8 mouse cellular contexts compared by ENCODE assay signal in genomic region chr11:102946265-102946991, GRCm38 (mm10). TPM values are rescaled to one million over a fixed set of nuclear protein-coding genes. Genes with fewer than 3 reads are reported as not detected.
A peak's percentile ranks its signal among the peaks of the same experiment; 100 is the strongest.
DNase-seq lines count a peak whose midpoint lies in the region; ATAC-seq and TF ChIP-seq lines count a peak whose summit lies in the region.

Gene C1ql1, minus strand, starts transcription at chr11:102946688.

- under 1% methylated on average over 60 of the region's 87 CpGs for WGBS in heart, embryonic 14.5 days
- WGBS in kidney, postnatal 0 days = under 1% methylated on average over 75 of the region's 87 CpGs
- 3% methylated on average over 74 of the region's 87 CpGs for WGBS in liver, embryonic 11.5 days

- H3K27me3 ChIP-seq in erythroblast, embryonic 14.5 days (ENCODE audit: control insufficient read depth) = peaks cover 95% of the 10 kb centered on the region
- H3K27me3 ChIP-seq in heart, embryonic 14.5 days (ENCODE audit: control insufficient read depth, insufficient read depth, low read length) = peaks cover 87% of the 10 kb centered on the region
- peaks cover 44% of the 10 kb centered on the region for H3K27me3 ChIP-seq in kidney, postnatal 0 days (ENCODE audit: insufficient read depth, low read length)
- H3K27me3 ChIP-seq in liver, embryonic 11.5 days (replicated peaks; ENCODE audit: control insufficient read depth, insufficient read depth, low read length) = peaks cover 96% of the 10 kb centered on the region

- peak within 1 kb of the TSS; percentile 32 for H3K4me3 ChIP-seq in erythroblast, embryonic 14.5 days (replicated peaks)
- peak within 1 kb of the TSS; percentile 10 to 41 for H3K4me3 ChIP-seq in heart, embryonic 14.5 days (ENCODE audit: control insufficient read depth in 1 of 2, insufficient read depth in 1 of 2, low read depth in 1 of 2, low read length in 2 of 2)
- peak within 1 kb of the TSS; percentile 24 for H3K4me3 ChIP-seq in kidney, postnatal 0 days (replicated peaks; ENCODE audit: low read depth, low read length)
- peak within 1 kb of the TSS; percentile 44 for H3K4me3 ChIP-seq in liver, embryonic 11.5 days (ENCODE audit: low read depth, low read length)

- H3K4me2 ChIP-seq in heart, embryonic 14.5 days (ENCODE audit: low read length) = peak within 1 kb of the TSS; percentile 69
- H3K4me2 ChIP-seq in kidney, postnatal 0 days (ENCODE audit: low read length) = peak within 1 kb of the TSS; percentile 56
- H3K4me2 ChIP-seq in liver, embryonic 11.5 days = peak within 1 kb of the TSS; percentile 63

- peak; percentile 48 for DNase-seq in layer of hippocampus, adult 11-12 months (ENCODE audit: low spot score)
- no peak for DNase-seq in layer of hippocampus, adult 9-10 months (ENCODE audit: low spot score)
- peak; percentile 94 for DNase-seq in kidney, postnatal 0 days (ENCODE audit: low spot score)
- peak; percentile 85 for DNase-seq in liver, embryonic 11.5 days (ENCODE audit: low spot score)
- DNase-seq in spleen, postnatal 36 days (ENCODE audit: low spot score in 2 of 2) = peak; percentile 84

- H3K9me3 ChIP-seq in erythroblast, embryonic 14.5 days (ENCODE audit: control insufficient read depth, low read length) = peaks cover 24% of the 10 kb centered on the region
- H3K9me3 ChIP-seq in heart, embryonic 14.5 days (ENCODE audit: control insufficient read depth, low read length) = no peaks in the 10 kb centered on the region
- H3K9me3 ChIP-seq in kidney, postnatal 0 days (replicated peaks; ENCODE audit: low read length) = no peaks in the 10 kb centered on the region
- no peaks in the 10 kb centered on the region for H3K9me3 ChIP-seq in liver, embryonic 11.5 days (ENCODE audit: control insufficient read depth, low read length)

- peak; percentile 76 for ATAC-seq in heart, embryonic 14.5 days (ENCODE audit: insufficient number of reproducible peaks, insufficient read depth, low FRiP score, low read depth)
- ATAC-seq in kidney, postnatal 0 days (replicated peaks; ENCODE audit: low FRiP score, low read depth) = peak; percentile 86
- ATAC-seq in liver, embryonic 11.5 days (replicated peaks; ENCODE audit: low FRiP score) = peak; percentile 91
- peak; percentile 52 for ATAC-seq in monocyte, adult 5-6 weeks (replicated peaks; ENCODE audit: insufficient number of reproducible peaks, low FRiP score, low TSS enrichment, poor library complexity, severe bottlenecking)

- peaks cover 34% of the 10 kb centered on the region for H3K4me1 ChIP-seq in erythroblast, embryonic 14.5 days (ENCODE audit: control insufficient read depth)
- H3K4me1 ChIP-seq in heart, embryonic 14.5 days (ENCODE audit: control insufficient read depth in 2 of 2, insufficient read depth in 2 of 2, low read length in 2 of 2) = peaks cover 2 to 24% of the 10 kb centered on the region in 2 experiments
- peaks cover 14% of the 10 kb centered on the region for H3K4me1 ChIP-seq in kidney, postnatal 0 days (replicated peaks; ENCODE audit: insufficient read depth, low read length)
- H3K4me1 ChIP-seq in liver, embryonic 11.5 days (replicated peaks; ENCODE audit: control insufficient read depth, insufficient read depth, low read length) = peaks cover 26% of the 10 kb centered on the region

- peak within 1 kb of the TSS; percentile 44; the same call in 1 of the 2 replicates for H3K9ac ChIP-seq in heart, embryonic 14.5 days (ENCODE audit: low read length)
- 0 out of 2 replicates have a peak within 1 kb of the TSS, but pooled peaks have one; percentile 23 for H3K9ac ChIP-seq in kidney, postnatal 0 days (ENCODE audit: low read depth, low read length)
- peak within 1 kb of the TSS; percentile 34; the same call in 1 of the 2 replicates for H3K9ac ChIP-seq in liver, embryonic 11.5 days (ENCODE audit: low read depth, low read length)

- H3K36me3 ChIP-seq in erythroblast, embryonic 14.5 days (ENCODE audit: control insufficient read depth) = no peaks in the 10 kb centered on the region
- no peaks in the 10 kb centered on the region for H3K36me3 ChIP-seq in heart, embryonic 14.5 days (ENCODE audit: control insufficient read depth, insufficient read depth, low read length)
- H3K36me3 ChIP-seq in kidney, postnatal 0 days (ENCODE audit: insufficient read depth, low read length) = no peaks in the 10 kb centered on the region
- H3K36me3 ChIP-seq in liver, embryonic 11.5 days (ENCODE audit: control insufficient read depth, insufficient read depth, low read length) = no peaks in the 10 kb centered on the region

- no peak within 1 kb of the TSS for H3K27ac ChIP-seq in heart, embryonic 14.5 days (replicated peaks in 1 of 2; ENCODE audit: control insufficient read depth in 1 of 2, insufficient read depth in 1 of 2, low read depth in 2 of 2, low read length in 2 of 2)
- H3K27ac ChIP-seq in kidney, postnatal 0 days = no peak within 1 kb of the TSS
- no peak within 1 kb of the TSS for H3K27ac ChIP-seq in liver, embryonic 11.5 days (ENCODE audit: low read depth, low read length)

- no peak for TF ChIP-seq CTCF in kidney, postnatal 0 days (IDR thresholded peaks at IDR 0.05; ENCODE audit: low read depth)

RNA-seq across cellular contexts. Expression of gene C1ql1, which starts in this region (rescaled TPM):
- not detected in 2 replicates for polyA plus RNA-seq in erythroblast, embryonic 14.5 days (2012)
- 0.71 and 1.5 TPM in 2 replicates for polyA plus RNA-seq in heart, embryonic 14.5 days (2014; fragmentation: Nextera tagmentation; extraction: Ambion mirVana)
- 1.4 and 2.3 TPM in 2 replicates for polyA plus RNA-seq in kidney, postnatal 0 days (2015; fragmentation: Nextera tagmentation; extraction: Ambion mirVana)
- polyA plus RNA-seq in liver, embryonic 11.5 days (2014; fragmentation: Nextera tagmentation; extraction: Ambion mirVana) = 0.78 and 1.1 TPM in 2 replicates
- not detected in 3 replicates for total RNA-seq in monocyte, adult 5-6 weeks (2017)

Comparison
In these comparisons a context has a peak if more than half of its experiments do, and no peak if none do; other contexts are left out.
1. Peak in ATAC-seq in monocyte, adult 5-6 weeks; RNA of the gene not detected or under 1 TPM.